Mouse (Mus musculus) heart, adult 2 months (tissue): ENCODE measurements around the gene Plppr1. TPM values are rescaled to one million over a fixed set of nuclear protein-coding genes. Genes with fewer than 3 reads are reported as not detected.

Experiments
- DNase-seq, 2 experiments: peaks; one replicate each; pipeline ENCODE4 v3.0.0; 2021
- H3K27ac ChIP-seq: fragments of 200-600 bp; 2 replicates; pipeline ENCODE4 v1.8.1; 2022
- H3K27me3 ChIP-seq: fragments of 200-500 bp; 2 replicates; pipeline ENCODE4 v1.6.1; 2012; ENCODE audit warnings: mild to moderate bottlenecking, low read length, inconsistent platforms, mixed read lengths; ENCODE audit not compliant: control insufficient read depth, insufficient read depth
- H3K36me3 ChIP-seq: fragments of 200-500 bp; 2 replicates; pipeline ENCODE4 v1.6.1; 2012; ENCODE audit warnings: low read length, inconsistent platforms; ENCODE audit not compliant: control insufficient read depth, insufficient read depth
- H3K4me1 ChIP-seq: fragments of 200-500 bp; 2 replicates; pipeline ENCODE4 v1.6.1; 2011; ENCODE audit warnings: low read length; ENCODE audit not compliant: control insufficient read depth, insufficient read depth
- H3K4me3 ChIP-seq: fragments of 200-600 bp; 2 replicates; pipeline ENCODE4 v1.8.1; 2022
- H3K79me2 ChIP-seq: fragments of 200-500 bp; replicated peaks from 2 replicates; pipeline ENCODE4 v1.6.1; 2012; ENCODE audit warnings: mild to moderate bottlenecking, inconsistent platforms, low read length, moderate library complexity, mixed read lengths; ENCODE audit not compliant: control insufficient read depth, insufficient read depth
- H3K9ac ChIP-seq: fragments of 200-500 bp; 2 replicates; pipeline ENCODE4 v1.6.1; 2012; ENCODE audit warnings: low read depth, mild to moderate bottlenecking, control low read depth, inconsistent platforms, low read length, mixed read lengths
- CTCF ChIP-seq: fragments of 200-600 bp; IDR thresholded peaks from 2 replicates; pipeline ENCODE4 v1.8.1; 2022; ENCODE audit warnings: antibody characterized with exemption, mild to moderate bottlenecking, moderate library complexity
- EP300 ChIP-seq: fragments of 200-500 bp; IDR thresholded peaks from 2 replicates; pipeline ENCODE4 v1.6.1; 2011; ENCODE audit warnings: low read depth, low read length, control low read depth; ENCODE audit not compliant: insufficient read depth
- POLR2A ChIP-seq: fragments of 200-500 bp; IDR thresholded peaks from 2 replicates; pipeline ENCODE4 v1.6.1; 2011; ENCODE audit warnings: mild to moderate bottlenecking, low read depth, low read length, control low read depth; ENCODE audit not compliant: insufficient read depth
- WGBS: fragments of 180-500 bp; shearing (Covaris S2); methylation state at CpG from one replicate; pipeline ENCODE4 v1.1.7; 2018; 5-methylcytosine and 5-hydroxymethylcytosine counted together
- intact Hi-C: fragments of 180-260 bp; cut with DNase I; formaldehyde crosslinking; loops from one replicate; pipeline ENCODE4 v1.15.1; 2025
- polyA plus RNA-seq: library from polyadenylated mRNA; depleted of rRNA; stranded (reverse); fragments of >200 nt; gene quantifications from 2 replicates; pipeline ENCODE4 v1.2.3, GENCODE M21; 2012
- total RNA-seq, 2 experiments: library from RNA; stranded (reverse); gene quantifications; 2 replicates each; pipeline ENCODE4 v1.2.3; 2021

Plppr1 gene
- total and polyA plus RNA-seq, 3 experiments, result 0.05 TPM; not detected in 2

DNA sequence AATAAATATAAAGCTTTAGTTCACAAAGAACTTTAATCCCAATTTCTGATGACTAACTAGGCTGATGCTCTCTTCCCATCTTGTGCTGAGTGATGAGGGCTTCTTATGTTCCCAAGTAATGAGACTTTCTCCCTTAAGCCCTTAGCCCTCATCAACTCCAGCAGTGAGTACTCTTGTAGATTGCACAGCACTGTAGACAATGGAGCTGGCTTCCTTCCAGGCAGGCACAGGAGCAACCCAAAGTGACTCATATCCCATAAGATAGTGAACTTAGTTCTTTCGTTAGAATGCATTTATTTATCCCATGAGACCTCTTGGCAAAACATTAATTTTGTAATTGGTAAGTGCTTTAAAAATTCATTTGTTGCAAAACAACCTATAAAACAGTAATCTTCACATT is 110.4 kb downstream of the Plppr1 start:
- no peak overlapping the region for H3K27ac ChIP-seq
- H3K27me3 ChIP-seq, result no peaks in the 10 kb centered on the region
- TF ChIP-seq CTCF (no peak), EP300 (no peak), POLR2A (no peak)
- H3K4me1 ChIP-seq, result no peaks in the 10 kb centered on the region
- intact Hi-C loops, result no loop called here
- H3K9ac ChIP-seq, result no peak overlapping the region
- 5% methylated on average over 1 of the region's 1 CpGs for WGBS
- no peak for DNase-seq
- H3K79me2 ChIP-seq, result no peaks in the 10 kb centered on the region
- no peaks in the 10 kb centered on the region for H3K36me3 ChIP-seq
- no peak overlapping the region for H3K4me3 ChIP-seq

DNA sequence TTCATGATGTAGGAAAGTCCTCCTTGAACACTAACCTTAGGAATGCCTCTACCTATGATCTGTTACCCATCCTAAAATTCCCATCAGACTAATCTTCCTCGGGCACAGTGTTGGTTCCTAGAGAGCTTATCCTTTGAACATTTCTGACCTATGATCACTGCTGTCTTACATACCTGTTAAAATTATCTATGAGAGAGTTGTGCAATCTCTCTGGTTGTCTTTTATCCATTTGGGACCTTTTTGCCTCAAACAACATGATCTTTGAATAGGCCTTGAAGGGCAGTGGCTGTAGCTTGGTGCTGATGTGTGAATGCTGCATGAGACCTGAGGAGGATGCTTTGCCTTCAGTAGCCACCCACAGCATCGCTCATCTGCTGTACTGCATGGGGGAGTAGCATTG is 119.0 kb downstream of the Plppr1 start:
- no peaks in the 10 kb centered on the region for H3K27me3 ChIP-seq
- no peak for TF ChIP-seq CTCF
- no peak for TF ChIP-seq POLR2A
- no peak for TF ChIP-seq EP300
- H3K9ac ChIP-seq, result no peak overlapping the region
- H3K79me2 ChIP-seq, result no peaks in the 10 kb centered on the region
- intact Hi-C loops, result no loop called here
- no peak overlapping the region for H3K27ac ChIP-seq
- no peak for DNase-seq
- 85% methylated on average over 2 of the region's 2 CpGs for WGBS
- H3K36me3 ChIP-seq, result no peaks in the 10 kb centered on the region
- H3K4me1 ChIP-seq, result no peaks in the 10 kb centered on the region
- no peak overlapping the region for H3K4me3 ChIP-seq

DNA sequence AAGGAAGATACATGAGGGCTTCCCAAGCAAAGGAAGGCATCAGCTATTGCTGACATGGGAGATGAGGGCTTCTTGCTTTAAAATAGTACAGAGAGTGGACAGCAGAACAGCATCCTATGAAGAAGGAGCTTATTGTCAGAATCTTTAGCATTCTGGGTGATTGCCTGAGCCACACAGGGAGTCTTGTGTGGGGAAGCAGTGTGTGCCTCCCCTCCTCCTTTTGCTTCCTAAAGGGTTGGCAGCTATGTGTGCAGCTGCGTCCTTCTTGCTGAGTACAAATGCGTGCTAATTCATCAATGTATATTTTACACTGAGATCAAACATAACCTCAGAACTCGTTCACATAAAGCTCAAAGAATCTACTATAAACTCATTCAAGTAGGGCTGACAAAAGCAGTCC is 119.8 kb downstream of the Plppr1 start:
- 78% methylated on average over 3 of the region's 3 CpGs for WGBS
- no peak overlapping the region for H3K27ac ChIP-seq
- no peaks in the 10 kb centered on the region for H3K36me3 ChIP-seq
- no peak overlapping the region for H3K9ac ChIP-seq
- no peaks in the 10 kb centered on the region for H3K79me2 ChIP-seq
- no peak for DNase-seq
- intact Hi-C loops, result no loop called here
- H3K27me3 ChIP-seq, result no peaks in the 10 kb centered on the region
- TF ChIP-seq CTCF, result no peak
- TF ChIP-seq POLR2A, result no peak
- TF ChIP-seq EP300, result no peak
- no peaks in the 10 kb centered on the region for H3K4me1 ChIP-seq
- no peak overlapping the region for H3K4me3 ChIP-seq

DNA sequence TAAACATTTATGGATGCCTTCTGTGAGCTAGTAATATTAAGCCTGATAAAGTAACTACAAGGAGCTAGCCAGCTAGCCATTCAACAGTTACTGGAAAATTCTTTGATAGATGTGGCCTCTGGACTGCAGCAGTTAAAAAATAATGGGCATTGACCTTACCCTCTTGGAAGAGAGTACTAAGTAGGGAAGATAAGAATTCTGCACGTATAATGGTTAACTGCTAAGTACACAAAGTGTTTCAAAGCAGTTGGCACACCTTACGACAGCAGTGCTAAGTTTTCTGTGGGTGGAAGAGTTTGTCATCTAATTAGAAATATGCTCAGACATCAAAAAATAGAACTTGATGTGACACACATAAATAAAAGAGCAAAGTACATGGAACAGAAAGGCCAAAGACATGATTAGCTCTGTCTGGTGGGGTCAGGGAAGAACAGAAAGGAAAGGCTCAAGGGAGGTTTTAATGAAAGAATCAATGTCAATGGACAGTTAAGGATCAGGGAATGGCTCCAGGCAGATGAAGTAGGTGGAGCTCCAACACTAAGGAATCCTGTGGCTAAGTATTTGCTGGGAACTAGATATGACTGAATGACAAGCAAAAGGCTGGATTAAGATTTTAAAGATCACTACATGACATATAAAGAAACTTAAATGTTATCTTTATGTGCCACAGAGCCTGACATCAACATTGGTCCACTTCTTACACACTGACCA is 120.6 kb downstream of the Plppr1 start:
- DNase-seq, result no peak
- Histone ChIP-seq H3K9ac (no peak overlapping the region), H3K4me1 (no peaks in the 10 kb centered on the region), H3K4me3 (no peak overlapping the region), H3K79me2 (no peaks in the 10 kb centered on the region), H3K36me3 (no peaks in the 10 kb centered on the region), H3K27me3 (no peaks in the 10 kb centered on the region), H3K27ac (no peak overlapping the region)
- WGBS, result 54% methylated on average over 2 of the region's 2 CpGs
- TF ChIP-seq CTCF, result no peak
- TF ChIP-seq POLR2A, result no peak
- TF ChIP-seq EP300, result no peak
- intact Hi-C loops, result no loop called here

DNA sequence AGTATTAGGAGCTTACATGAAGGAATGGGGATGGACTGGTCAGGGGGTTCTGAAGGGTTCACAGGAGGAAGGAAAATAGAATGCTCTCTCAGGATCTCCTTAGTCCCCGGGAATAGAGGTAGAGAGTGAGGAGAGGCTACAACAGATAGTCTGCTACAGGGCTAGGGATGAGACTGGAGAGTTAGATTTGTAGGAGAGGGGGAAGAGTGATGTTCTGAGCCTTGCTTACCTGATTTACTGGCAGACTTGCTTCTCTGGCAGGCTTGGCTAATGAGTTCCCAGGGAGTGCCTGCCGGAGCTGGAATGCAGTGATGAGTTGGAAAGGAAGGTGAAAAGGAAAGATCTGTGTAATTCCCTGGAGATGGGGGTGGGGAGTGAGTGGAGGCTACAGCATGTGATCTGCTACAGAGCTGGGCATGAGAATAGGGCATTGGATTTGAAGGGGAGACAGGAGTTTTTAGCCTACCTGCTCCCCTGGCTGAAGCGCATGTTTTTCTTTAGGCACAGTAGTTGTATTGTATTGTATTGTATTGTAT is 131.0 kb downstream of the Plppr1 start:
- Histone ChIP-seq H3K36me3 (no peaks in the 10 kb centered on the region), H3K27me3 (no peaks in the 10 kb centered on the region), H3K4me1 (no peaks in the 10 kb centered on the region), H3K79me2 (no peaks in the 10 kb centered on the region), H3K27ac (no peak overlapping the region), H3K4me3 (no peak overlapping the region), H3K9ac (no peak overlapping the region)
- TF ChIP-seq CTCF, result no peak
- TF ChIP-seq EP300, result no peak
- TF ChIP-seq POLR2A, result no peak
- no peak for DNase-seq
- intact Hi-C loops, result no loop called here
- 55% methylated on average over 3 of the region's 3 CpGs for WGBS

DNA sequence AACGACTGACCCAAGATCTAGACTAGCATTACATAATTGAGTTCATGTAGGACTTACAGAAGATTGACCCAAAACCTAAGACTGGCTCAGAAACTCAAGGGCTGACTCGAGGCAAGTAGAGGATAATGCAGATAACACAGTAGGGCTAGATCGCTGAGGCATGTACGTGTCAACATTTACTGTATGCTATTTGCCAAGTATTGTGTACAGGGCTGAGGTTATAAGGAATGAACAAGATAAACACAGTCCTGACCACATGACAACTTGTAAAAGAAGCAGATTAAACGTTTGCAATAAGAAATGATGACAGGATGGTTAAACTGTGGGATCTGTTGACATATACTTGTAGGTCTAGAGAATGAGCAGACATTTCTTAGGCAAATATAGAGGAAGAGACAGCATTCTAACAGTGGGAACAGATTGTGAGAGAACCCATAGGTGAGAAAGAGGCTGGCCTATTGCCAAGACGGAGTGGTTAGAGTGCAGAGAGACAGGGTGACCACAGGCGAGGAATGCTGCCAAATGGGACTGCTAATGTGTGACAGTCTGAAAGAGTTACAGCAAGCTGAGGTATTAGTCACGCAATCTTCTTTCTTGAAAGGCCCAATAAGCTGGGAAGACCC is 138.2 kb downstream of the Plppr1 start:
- Histone ChIP-seq H3K79me2 (no peaks in the 10 kb centered on the region), H3K27ac (no peak overlapping the region), H3K36me3 (no peaks in the 10 kb centered on the region), H3K4me3 (no peak overlapping the region), H3K9ac (no peak overlapping the region), H3K4me1 (no peaks in the 10 kb centered on the region), H3K27me3 (no peaks in the 10 kb centered on the region)
- TF ChIP-seq CTCF, result no peak
- DNase-seq, result peak in 1 of 2 experiments; percentile 2
- intact Hi-C loops, result no loop called here
- WGBS, result 42% methylated on average over 8 of the region's 8 CpGs
